Mouse (Mus musculus) brain, embryonic 14.5 days (tissue): Measurements from ENCODE around the gene Dnah2.

ENCODE experiments used
- CTCF ChIP-seq: fragments of 200-500 bp; IDR thresholded peaks from 2 replicates; pipeline ENCODE4 v1.5.1; 2012; ENCODE audit warnings: inconsistent platforms, mild to moderate bottlenecking, moderate library complexity, borderline replicate concordance; ENCODE audit not compliant: insufficient read depth, insufficient read length; ENCODE audit errors: extremely low read depth
- POLR2A ChIP-seq: fragments of 200-500 bp; IDR thresholded peaks from 2 replicates; pipeline ENCODE4 v1.6.1; 2012; ENCODE audit warnings: mild to moderate bottlenecking, inconsistent platforms, borderline replicate concordance; ENCODE audit not compliant: poor library complexity, insufficient read depth, insufficient read length, severe bottlenecking; ENCODE audit errors: extremely low read depth

DNA sequence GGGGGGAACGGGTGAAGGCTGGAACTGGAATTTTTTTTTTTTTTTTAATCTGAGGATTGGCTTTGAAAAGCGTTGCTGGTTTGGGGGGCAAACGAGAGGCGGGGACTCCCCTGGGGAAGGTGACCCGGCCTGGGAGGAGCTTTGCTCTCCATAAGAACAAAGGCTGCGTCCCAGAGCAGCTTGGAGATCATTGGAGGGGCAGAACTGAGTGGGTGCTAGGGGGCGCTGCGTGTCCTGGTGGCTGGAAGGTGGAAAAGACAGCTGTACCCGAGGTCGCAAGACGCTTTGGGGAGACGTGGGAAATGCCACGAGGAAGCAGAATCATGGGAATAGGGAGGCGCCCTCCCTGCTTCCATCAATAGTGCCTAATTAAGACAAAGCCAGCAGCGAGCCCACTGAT lies 1.8 kb downstream of the Dnah2 start:
- TF ChIP-seq CTCF: peak; percentile 49
- TF ChIP-seq POLR2A: no peak
